Mouse (Mus musculus) cerebellum, adult (tissue): ENCODE measurements at regions not wholly inside any gene's neighbourhood (a gene's known extent, or its start where the extent isn't known, plus 50 kb on each side); places are given as distances from the start of the nearest gene placed in this dataset.

Experiments used
- ATAC-seq: cut with Nextera tagmentation; 2 replicates; pipeline ENCODE4 v1.9.2; 2017; ENCODE audit warnings: mild to moderate bottlenecking, moderate library complexity, mixed read lengths; ENCODE audit not compliant: insufficient number of reproducible peaks, low FRiP score, low TSS enrichment

- no peak for ATAC-seq
Measured at GRCm38 (mm10) chr11:38224300-38224699, 988.5 kb upstream of the Tenm2 start.

- ATAC-seq = no peak
Measured at GRCm38 (mm10) chr11:38203347-38203746, 967.6 kb upstream of the Tenm2 start.

- no peak for ATAC-seq
Measured at GRCm38 (mm10) chr11:38201136-38201741, 965.5 kb upstream of the Tenm2 start.

GRCm38 (mm10) chr11:38193719-38194118 lies 958.0 kb upstream of the Tenm2 start:
- no peak for ATAC-seq

GRCm38 (mm10) chr11:38191895-38192547 lies 956.3 kb upstream of the Tenm2 start:
- no peak for ATAC-seq

- ATAC-seq = no peak
Measured at GRCm38 (mm10) chr11:38191437-38191836, 955.7 kb upstream of the Tenm2 start.

- no peak for ATAC-seq
Measured at GRCm38 (mm10) chr11:38170721-38171120, 935.0 kb upstream of the Tenm2 start.

GRCm38 (mm10) chr11:38158310-38158709 lies 922.5 kb upstream of the Tenm2 start:
- no peak for ATAC-seq

- no peak for ATAC-seq
Measured at GRCm38 (mm10) chr11:38156944-38157343, 921.2 kb upstream of the Tenm2 start.

GRCm38 (mm10) chr11:38155706-38156105 lies 919.9 kb upstream of the Tenm2 start:
- no peak for ATAC-seq

GRCm38 (mm10) chr11:38143436-38143835 lies 907.7 kb upstream of the Tenm2 start:
- no peak for ATAC-seq

GRCm38 (mm10) chr11:38128851-38129250 lies 893.1 kb upstream of the Tenm2 start:
- ATAC-seq = no peak

GRCm38 (mm10) chr11:38123789-38124330 lies 888.1 kb upstream of the Tenm2 start:
- no peak for ATAC-seq

GRCm38 (mm10) chr11:38122474-38122873 lies 886.7 kb upstream of the Tenm2 start:
- ATAC-seq = no peak

GRCm38 (mm10) chr11:38121051-38121616 lies 885.4 kb upstream of the Tenm2 start:
- ATAC-seq = no peak

GRCm38 (mm10) chr11:38117741-38118140 lies 882.0 kb upstream of the Tenm2 start:
- no peak for ATAC-seq

GRCm38 (mm10) chr11:38092202-38092601 lies 856.4 kb upstream of the Tenm2 start:
- ATAC-seq = no peak

GRCm38 (mm10) chr11:38075171-38075732 lies 839.5 kb upstream of the Tenm2 start:
- no peak for ATAC-seq

GRCm38 (mm10) chr11:38069635-38070034 lies 833.9 kb upstream of the Tenm2 start:
- ATAC-seq = no peak

GRCm38 (mm10) chr11:38067682-38068081 lies 831.9 kb upstream of the Tenm2 start:
- no peak for ATAC-seq

- no peak for ATAC-seq
Measured at GRCm38 (mm10) chr11:38066091-38066490, 830.3 kb upstream of the Tenm2 start.
